Mouse (Mus musculus): ENCODE measurements around the gene Fbxl15.

Gene Fbxl15

DNA sequence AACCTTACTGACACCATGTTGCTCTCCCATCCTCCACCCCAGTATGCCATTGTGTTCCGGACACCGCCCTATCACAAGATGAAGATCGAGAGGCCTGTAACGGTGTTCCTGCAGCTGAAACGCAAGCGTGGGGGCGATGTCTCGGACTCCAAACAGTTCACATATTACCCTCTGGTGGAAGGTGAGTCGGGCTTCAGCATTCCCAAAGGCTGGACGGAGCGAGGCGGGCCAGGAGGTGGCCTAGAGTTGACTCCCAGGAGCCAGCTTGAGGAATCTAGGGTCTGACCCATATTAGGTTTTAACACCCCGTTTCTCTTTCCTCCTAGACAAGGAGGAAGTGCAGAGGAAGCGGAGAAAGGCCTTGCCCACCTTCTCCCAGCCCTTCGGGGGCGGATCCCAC is 19.7 kb upstream of the Fbxl15 start:
- no peak for DNase-seq (ENCODE audit: low read depth in 1 of 2, low spot score in 2 of 2)

GRCm38 (mm10) chr19:46308706-46309435 is 19.1 kb upstream of the Fbxl15 start:
- peak in 1 of 2 experiments; percentile 65 for DNase-seq (ENCODE audit: low read depth in 1 of 2, low spot score in 2 of 2)

DNA sequence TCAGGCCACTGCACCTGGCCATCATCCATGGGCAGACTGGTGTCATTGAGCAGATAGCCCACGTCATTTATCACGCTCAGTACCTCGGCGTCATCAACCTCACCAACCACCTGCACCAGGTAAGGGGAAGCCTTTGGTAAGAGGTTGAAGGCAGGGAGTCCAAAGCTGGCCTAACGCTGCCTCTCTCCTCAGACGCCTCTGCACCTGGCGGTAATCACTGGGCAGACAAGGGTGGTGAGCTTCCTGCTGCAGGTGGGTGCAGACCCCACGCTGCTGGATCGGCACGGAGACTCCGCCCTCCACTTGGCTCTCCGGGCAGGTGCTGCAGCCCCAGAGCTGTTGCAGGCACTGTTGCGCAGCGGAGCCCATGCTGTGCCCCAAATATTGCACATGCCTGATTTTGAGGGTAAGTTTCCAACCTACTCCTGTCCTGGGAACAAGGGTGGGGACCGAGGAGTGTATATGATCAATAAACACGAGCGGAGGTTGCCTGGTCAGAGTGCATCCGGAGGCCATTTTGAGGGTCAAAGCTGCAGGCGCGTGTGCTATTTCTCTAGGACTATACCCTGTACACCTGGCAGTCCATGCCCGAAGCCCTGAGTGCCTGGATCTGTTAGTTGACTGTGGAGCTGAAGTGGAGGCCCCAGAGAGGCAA is 18.2 kb upstream of the Fbxl15 start:
- no peak for DNase-seq (ENCODE audit: low read depth in 1 of 2, low spot score in 2 of 2)

- DNase-seq (ENCODE audit: low read depth in 1 of 2, low spot score in 2 of 2) = no peak
These were observed 17.6 kb upstream of the Fbxl15 start for GRCm38 (mm10) chr19:46310312-46310865.

GRCm38 (mm10) chr19:46311341-46311740 is 16.6 kb upstream of the Fbxl15 start:
- no peak for DNase-seq (ENCODE audit: low read depth in 1 of 2, low spot score in 2 of 2)

DNA sequence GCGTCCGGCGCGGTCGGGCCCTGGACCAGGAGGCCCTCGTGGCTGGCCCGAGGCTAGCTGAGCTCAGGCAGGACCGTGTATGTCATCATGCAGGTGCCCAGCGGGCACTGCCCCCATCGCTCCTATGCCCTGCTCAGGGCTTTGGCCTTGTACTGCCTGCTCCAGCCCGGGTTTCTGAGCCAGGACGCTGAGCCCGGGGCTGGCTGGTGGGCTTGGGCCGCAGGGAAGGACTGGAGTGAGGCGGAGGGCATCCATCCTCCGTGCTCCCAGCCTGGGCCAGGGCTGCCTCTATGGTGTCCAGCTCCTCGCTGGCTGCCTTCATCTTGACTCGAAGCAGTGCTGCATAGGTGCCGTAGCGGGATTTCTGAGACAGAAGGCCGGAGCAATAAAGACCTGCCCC is 15.4 kb upstream of the Fbxl15 start:
- no peak for DNase-seq (ENCODE audit: low read depth in 1 of 2, low spot score in 2 of 2)

GRCm38 (mm10) chr19:46313116-46313515 is 14.9 kb upstream of the Fbxl15 start:
- no peak for DNase-seq (ENCODE audit: low read depth in 1 of 2, low spot score in 2 of 2)

- DNase-seq (ENCODE audit: low read depth in 1 of 2, low spot score in 2 of 2) = no peak
These were observed 14.4 kb upstream of the Fbxl15 start for GRCm38 (mm10) chr19:46313591-46313990.

- DNase-seq (ENCODE audit: low read depth in 1 of 2, low spot score in 2 of 2) = no peak
These were observed 13.8 kb upstream of the Fbxl15 start for GRCm38 (mm10) chr19:46314151-46314601.

GRCm38 (mm10) chr19:46314872-46315742 is 12.9 kb upstream of the Fbxl15 start:
- DNase-seq (ENCODE audit: low read depth in 1 of 2, low spot score in 2 of 2) = no peak

DNA sequence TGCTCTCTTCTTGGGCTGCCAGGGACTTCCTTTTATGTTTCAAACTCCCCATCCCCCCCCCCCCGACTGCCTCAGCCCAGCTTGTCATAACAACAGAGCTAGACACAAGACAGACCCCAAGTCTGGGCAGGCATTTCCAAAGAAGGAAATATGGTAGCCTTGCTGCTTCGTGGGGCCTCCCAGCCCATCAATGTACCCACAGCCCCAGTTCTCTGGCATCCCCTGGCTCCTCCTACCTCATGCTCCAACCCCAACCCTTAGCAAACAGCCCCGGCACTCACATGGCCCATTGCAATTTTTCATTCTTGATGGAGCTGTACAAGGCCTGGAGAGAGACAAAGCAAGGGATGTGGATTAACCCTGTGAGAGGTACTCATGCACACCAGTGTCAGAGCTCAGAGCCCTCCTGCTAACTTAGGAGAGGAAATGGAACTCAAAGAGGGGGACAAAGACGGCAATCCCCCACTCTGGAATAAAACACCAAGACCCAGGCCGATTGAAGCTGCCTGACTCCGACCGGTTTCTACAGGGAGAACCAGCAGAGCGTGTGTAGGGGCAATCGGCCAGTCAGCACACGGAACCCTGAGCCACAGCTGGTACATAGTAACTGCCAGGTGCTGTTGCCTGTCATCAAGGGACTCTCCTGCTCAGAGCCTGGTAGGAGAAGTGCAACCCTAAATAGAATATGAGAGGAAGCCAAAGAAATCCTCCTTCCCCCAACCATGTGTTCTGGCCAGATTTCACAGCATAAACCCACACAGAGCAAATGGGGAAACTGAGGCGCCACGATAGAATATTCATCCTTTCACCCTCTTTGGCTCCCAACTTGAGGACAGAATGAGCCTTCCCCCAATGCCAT is 12.0 kb upstream of the Fbxl15 start:
- DNase-seq (ENCODE audit: low read depth in 1 of 2, low spot score in 2 of 2) = no peak

- DNase-seq (ENCODE audit: low read depth in 1 of 2, low spot score in 2 of 2) = no peak
These were observed 11.0 kb upstream of the Fbxl15 start for GRCm38 (mm10) chr19:46316846-46317545.

GRCm38 (mm10) chr19:46317546-46317885 is 10.5 kb upstream of the Fbxl15 start:
- DNase-seq (ENCODE audit: low read depth in 1 of 2, low spot score in 2 of 2) = no peak

GRCm38 (mm10) chr19:46318031-46318471 is 9.9 kb upstream of the Fbxl15 start:
- no peak for DNase-seq (ENCODE audit: low read depth in 1 of 2, low spot score in 2 of 2)

DNA sequence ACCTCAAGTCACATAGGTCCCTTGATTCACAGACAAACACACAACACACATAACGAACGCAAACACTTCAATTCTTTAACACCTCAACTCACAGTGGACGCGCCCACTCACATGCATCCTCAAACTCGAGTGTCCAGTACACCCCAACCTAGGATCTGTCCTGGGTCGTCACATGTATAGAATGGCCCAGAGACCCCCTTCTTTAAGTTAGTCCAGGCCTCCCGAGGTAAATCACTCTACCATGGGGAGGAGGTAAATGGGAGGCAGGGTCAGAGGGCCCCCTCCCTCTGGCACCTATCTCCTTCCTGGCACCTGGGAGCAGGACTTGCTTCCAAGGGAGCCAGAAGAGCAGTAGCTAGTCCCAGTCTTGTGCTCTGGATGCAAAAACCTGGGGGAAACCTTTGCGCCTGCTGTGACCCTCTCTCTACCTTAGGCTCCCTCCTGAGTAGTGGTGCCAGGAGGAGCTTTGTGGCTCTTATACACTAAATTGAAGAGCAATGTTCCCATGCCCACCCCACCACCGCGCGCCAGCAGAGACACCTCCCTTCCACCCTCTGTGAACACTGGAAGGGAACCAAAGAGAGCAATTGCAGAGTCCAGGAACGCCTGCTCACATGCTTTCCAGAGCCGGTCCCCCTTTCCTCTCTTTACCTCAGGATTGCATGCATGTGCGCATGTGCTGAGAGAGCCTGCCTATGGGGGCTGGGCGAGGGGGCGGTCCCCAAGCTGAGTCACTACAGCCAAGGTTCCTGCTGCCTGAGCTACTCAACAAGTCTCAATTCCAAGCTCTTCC is 9.2 kb upstream of the Fbxl15 start:
- DNase-seq (ENCODE audit: low read depth in 1 of 2, low spot score in 2 of 2) = no peak

DNA sequence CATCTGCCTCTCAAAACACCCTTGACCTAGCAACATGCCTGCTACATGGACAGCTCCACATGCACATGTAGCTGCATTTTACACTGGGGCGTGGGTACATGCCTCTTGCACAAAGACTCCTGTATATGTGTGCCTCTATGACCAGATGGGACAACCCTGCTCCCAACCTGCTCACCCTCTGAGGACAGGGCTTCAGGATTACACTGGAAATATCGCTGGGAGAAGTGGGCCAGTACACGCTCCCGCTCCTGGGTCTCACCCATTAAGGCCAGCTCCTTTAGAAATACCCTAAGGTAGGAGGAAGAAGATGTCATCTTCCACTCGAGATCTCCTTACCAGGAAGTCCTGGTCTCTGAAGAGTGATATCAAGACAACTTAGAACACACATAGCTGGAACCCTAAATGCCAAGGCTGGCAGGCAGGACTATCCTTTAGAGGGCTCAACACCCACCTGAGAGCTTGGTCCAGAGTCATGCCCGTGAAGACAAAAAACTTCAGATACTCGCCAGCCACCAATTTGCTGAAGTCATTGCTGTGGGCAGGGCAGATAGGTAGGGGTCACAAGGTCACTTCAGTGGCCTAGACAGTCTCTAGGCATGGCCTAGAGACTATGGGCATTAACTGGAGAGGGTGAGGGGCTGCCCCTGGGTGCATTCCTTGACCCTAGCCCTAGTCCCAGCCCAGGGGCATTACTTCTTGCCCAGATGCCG is 7.8 kb upstream of the Fbxl15 start:
- DNase-seq (ENCODE audit: low read depth in 1 of 2, low spot score in 2 of 2) = no peak

DNA sequence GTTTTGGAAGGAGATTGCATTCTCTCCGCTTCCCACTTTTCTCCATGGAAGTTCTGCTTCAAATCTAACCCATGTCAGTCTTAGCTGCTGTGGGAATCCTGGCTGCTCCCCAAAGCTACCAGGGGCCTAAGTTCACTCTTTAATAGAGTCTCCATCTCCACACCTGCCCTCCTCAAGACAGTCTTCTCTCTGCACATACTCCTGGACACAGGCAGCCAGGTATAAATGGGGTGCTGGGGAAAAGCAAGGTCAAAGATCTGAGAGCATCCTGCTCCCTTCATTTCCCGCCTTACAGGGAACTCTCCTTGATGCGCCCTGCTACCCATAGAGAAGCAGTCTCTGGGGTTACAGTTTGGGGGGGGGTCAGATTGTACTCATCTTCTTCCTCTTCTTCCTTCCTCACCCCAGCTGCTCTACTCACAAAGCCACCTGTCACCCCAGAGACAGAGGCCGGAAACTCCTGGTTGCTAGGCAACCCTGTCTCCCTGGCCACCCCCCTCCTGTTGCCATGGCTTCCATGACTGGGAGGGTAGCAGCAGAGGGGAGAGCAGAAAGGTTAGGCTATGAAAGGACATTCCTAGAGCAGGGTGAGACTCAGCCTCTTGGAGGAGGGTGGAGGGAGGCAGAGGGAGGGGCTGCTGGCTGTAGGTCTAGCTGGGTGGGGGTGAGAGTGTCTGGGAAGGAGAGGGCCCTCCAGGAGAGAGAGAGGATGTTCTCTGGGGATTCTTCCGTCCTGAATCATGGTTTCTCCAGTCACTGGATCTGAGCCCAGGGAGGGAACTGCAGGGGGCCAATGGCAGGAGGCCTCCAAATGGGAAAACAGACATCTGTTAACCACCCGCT is 6.7 kb upstream of the Fbxl15 start:
- no peak for DNase-seq (ENCODE audit: low read depth in 1 of 2, low spot score in 2 of 2)
